Mouse (Mus musculus): ENCODE data around the gene Sos1. TPM values are rescaled to one million over a fixed set of nuclear protein-coding genes. Genes with fewer than 3 reads are reported as not detected.

Gene Sos1
- polyA plus RNA-seq, 1 experiment from 2014 or later: 10.0 TPM

DNA sequence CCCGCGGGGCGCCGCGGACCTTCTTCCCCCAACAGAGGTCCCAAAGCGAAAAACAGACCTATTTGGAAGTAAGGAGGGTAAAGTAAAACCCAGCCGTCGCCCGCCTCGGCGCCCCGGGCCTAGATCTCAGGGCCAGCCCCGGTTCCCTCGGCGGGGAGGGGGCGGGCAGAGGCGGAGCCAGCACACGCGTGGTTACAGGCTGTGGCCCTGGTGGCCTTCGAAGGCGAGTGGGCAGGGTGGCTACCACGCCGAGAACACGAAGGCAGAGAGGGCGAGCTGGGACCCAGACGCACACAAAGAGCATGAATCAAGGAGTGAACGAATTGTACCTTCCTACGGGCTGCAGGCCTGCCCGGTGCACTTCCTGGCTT is 106.5 kb downstream of the Sos1 start:
- ATAC-seq (ENCODE audit: insufficient read depth, low FRiP score, low TSS enrichment) (peak; percentile 84), DNase-seq (ENCODE audit: low spot score) (peak; percentile 70)
- no peaks in the 10 kb centered on the region for H3K36me3 ChIP-seq (ENCODE audit: control insufficient read depth, insufficient read depth, low read length)
- H3K4me2 ChIP-seq (ENCODE audit: low read depth): peak overlapping the region; percentile 68
- H3K4me3 ChIP-seq (ENCODE audit: low read depth, low read length): peak overlapping the region; percentile 37
- peak overlapping the region; percentile 77 for H3K9ac ChIP-seq (ENCODE audit: low read length)
- H3K27me3 ChIP-seq (ENCODE audit: control insufficient read depth, insufficient read depth, low read length): no peaks in the 10 kb centered on the region
- 18% methylated on average over 29 of the region's 29 CpGs for WGBS
- no peak overlapping the region for H3K27ac ChIP-seq (ENCODE audit: low read depth, low read length)
- H3K4me1 ChIP-seq (ENCODE audit: control insufficient read depth, insufficient read depth, low read length): no peaks in the 10 kb centered on the region; the same call in 1 of the 2 replicates
- no peaks in the 10 kb centered on the region for H3K9me3 ChIP-seq (ENCODE audit: control insufficient read depth, low read length)

DNA sequence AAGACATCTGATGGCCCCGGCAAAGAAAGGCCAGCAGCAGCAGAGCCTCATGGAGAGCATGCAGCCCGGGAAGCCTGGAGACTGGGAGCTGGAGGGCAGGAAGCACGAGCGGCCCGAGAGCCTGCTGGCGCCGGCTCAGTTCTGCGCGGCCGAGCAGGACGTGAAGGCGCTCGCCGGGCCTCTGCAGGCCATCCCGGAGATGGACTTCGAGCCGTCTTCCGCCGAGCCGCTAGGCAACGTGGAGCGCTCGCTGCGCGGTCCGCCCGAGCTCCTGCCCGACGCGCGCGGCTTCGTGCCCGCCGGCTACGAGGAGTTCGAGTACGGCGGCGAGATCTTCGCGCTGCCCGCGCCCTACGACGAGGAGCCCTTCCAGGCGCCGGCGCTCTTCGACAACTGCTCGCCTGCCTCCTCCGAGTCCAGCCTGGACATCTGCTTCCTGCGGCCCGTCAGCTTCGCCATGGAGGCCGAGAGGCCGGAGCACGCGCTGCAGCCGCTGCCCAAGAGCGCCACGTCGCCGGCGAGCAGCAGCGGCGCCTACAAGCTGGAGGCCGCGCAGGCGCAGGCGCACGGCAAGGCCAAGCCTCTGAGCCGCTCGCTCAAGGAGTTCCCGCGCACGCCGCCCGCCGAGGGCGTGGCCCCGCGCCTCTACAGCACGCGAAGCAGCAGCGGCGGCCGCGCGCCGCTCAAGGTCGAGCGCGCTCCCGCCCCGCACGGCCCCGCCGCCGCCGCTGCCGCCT is 107.1 kb downstream of the Sos1 start, which contains the start of gene Gm10190:
Gene Gm10190 (minus strand): TSS at position 553 of the 737 bp plus-strand sequence.
- Histone ChIP-seq H3K9me3 (ENCODE audit: control insufficient read depth, low read length) (no peaks in the 10 kb centered on the region), H3K4me1 (ENCODE audit: control insufficient read depth, insufficient read depth, low read length) (no peaks in the 10 kb centered on the region; the same call in 1 of the 2 replicates), H3K27me3 (ENCODE audit: control insufficient read depth, insufficient read depth, low read length) (no peaks in the 10 kb centered on the region), H3K27ac (ENCODE audit: low read depth, low read length) (no peak within 1 kb of the TSS), H3K9ac (ENCODE audit: low read length) (peak within 1 kb of the TSS; percentile 77), H3K36me3 (ENCODE audit: control insufficient read depth, insufficient read depth, low read length) (no peaks in the 10 kb centered on the region), H3K4me2 (ENCODE audit: low read depth) (peak within 1 kb of the TSS; percentile 68), H3K4me3 (ENCODE audit: low read depth, low read length) (peak within 1 kb of the TSS; percentile 37)
- ATAC-seq (ENCODE audit: insufficient read depth, low FRiP score, low TSS enrichment): peak; percentile 96
- DNase-seq (ENCODE audit: low spot score): peak; percentile 94
- 5% methylated on average over 95 of the region's 102 CpGs for WGBS

GRCm38 (mm10) chr17:80368606-80369005 is 111.6 kb downstream of the Sos1 start:
- Histone ChIP-seq H3K27me3 (ENCODE audit: control insufficient read depth, insufficient read depth, low read length) (no peaks in the 10 kb centered on the region), H3K36me3 (ENCODE audit: control insufficient read depth, insufficient read depth, low read length) (no peaks in the 10 kb centered on the region), H3K4me2 (ENCODE audit: low read depth) (no peak overlapping the region), H3K9me3 (ENCODE audit: control insufficient read depth, low read length) (no peaks in the 10 kb centered on the region), H3K9ac (ENCODE audit: low read length) (no peak overlapping the region), H3K27ac (ENCODE audit: low read depth, low read length) (no peak overlapping the region), H3K4me1 (ENCODE audit: control insufficient read depth, insufficient read depth, low read length) (no peaks in the 10 kb centered on the region; the same call in 1 of the 2 replicates), H3K4me3 (ENCODE audit: low read depth, low read length) (no peak overlapping the region)
- 82% methylated on average over 9 of the region's 9 CpGs for WGBS
- ATAC-seq (ENCODE audit: insufficient read depth, low FRiP score, low TSS enrichment): no peak
- DNase-seq (ENCODE audit: low spot score): no peak

DNA sequence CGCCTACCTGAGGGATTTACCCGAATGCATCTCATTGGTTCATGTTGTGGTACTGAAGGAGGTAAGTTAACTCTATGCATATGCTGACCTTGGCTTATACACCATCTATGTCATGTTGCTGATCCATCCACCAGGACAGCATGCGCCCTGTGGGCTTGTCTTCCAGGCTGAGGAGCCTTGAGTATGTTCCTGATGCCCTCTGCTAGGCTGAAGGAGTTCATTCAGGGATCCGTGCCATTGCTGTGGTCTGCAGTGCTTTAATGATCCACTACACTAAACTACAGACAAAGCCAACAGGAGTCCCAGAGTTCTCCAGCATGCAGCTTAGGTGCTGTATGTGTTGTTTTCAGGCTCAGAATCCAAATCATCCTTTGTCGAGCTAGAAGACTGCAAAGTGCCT is 113.0 kb downstream of the Sos1 start:
- Histone ChIP-seq H3K9me3 (ENCODE audit: control insufficient read depth, low read length) (no peaks in the 10 kb centered on the region), H3K9ac (ENCODE audit: low read length) (no peak overlapping the region), H3K36me3 (ENCODE audit: control insufficient read depth, insufficient read depth, low read length) (no peaks in the 10 kb centered on the region), H3K4me2 (ENCODE audit: low read depth) (no peak overlapping the region), H3K27me3 (ENCODE audit: control insufficient read depth, insufficient read depth, low read length) (no peaks in the 10 kb centered on the region), H3K27ac (ENCODE audit: low read depth, low read length) (no peak overlapping the region), H3K4me3 (ENCODE audit: low read depth, low read length) (no peak overlapping the region), H3K4me1 (ENCODE audit: control insufficient read depth, insufficient read depth, low read length) (no peaks in the 10 kb centered on the region)
- no peak for ATAC-seq (ENCODE audit: insufficient read depth, low FRiP score, low TSS enrichment)
- 88% methylated on average over 5 of the region's 5 CpGs for WGBS
- no peak for DNase-seq (ENCODE audit: low spot score)

DNA sequence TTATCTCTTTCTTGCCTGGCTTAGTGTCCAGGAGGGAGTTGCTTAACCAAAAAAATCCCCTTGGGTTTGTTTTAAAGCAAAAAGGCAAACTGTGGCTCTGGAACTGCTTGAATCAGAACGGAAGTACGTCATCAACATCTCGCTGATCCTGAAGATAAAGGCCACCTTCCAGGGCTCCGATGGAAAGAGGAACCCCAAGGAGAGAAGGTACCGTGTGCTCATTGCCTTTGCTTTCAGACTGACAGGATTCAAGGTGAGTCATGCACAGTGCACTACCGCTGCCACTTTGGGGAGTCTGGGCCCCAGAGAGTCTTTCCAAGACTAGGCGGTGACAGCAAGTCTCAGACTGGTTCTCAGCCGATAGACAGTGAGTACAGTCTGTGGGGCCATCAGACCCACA is 120.0 kb downstream of the Sos1 start:
- Histone ChIP-seq H3K9ac (ENCODE audit: low read length) (no peak overlapping the region), H3K27ac (ENCODE audit: low read depth, low read length) (no peak overlapping the region), H3K4me2 (ENCODE audit: low read depth) (no peak overlapping the region), H3K4me1 (ENCODE audit: control insufficient read depth, insufficient read depth, low read length) (no peaks in the 10 kb centered on the region), H3K36me3 (ENCODE audit: control insufficient read depth, insufficient read depth, low read length) (no peaks in the 10 kb centered on the region), H3K9me3 (ENCODE audit: control insufficient read depth, low read length) (no peaks in the 10 kb centered on the region), H3K4me3 (ENCODE audit: low read depth, low read length) (no peak overlapping the region), H3K27me3 (ENCODE audit: control insufficient read depth, insufficient read depth, low read length) (no peaks in the 10 kb centered on the region)
- ATAC-seq (ENCODE audit: insufficient read depth, low FRiP score, low TSS enrichment) (no peak), DNase-seq (ENCODE audit: low spot score) (no peak)
- WGBS: 91% methylated on average over 8 of the region's 8 CpGs

- Histone ChIP-seq H3K9ac (ENCODE audit: low read length) (no peak overlapping the region), H3K27me3 (ENCODE audit: control insufficient read depth, insufficient read depth, low read length) (no peaks in the 10 kb centered on the region), H3K27ac (ENCODE audit: low read depth, low read length) (no peak overlapping the region), H3K36me3 (ENCODE audit: control insufficient read depth, insufficient read depth, low read length) (no peaks in the 10 kb centered on the region), H3K4me1 (ENCODE audit: control insufficient read depth, insufficient read depth, low read length) (no peaks in the 10 kb centered on the region), H3K4me3 (ENCODE audit: low read depth, low read length) (no peak overlapping the region), H3K4me2 (ENCODE audit: low read depth) (no peak overlapping the region), H3K9me3 (ENCODE audit: control insufficient read depth, low read length) (no peaks in the 10 kb centered on the region)
- no peak for ATAC-seq (ENCODE audit: insufficient read depth, low FRiP score, low TSS enrichment)
- 56% methylated on average over 6 of the region's 6 CpGs for WGBS
- DNase-seq (ENCODE audit: low spot score): no peak
These were observed 133.0 kb downstream of the Sos1 start for GRCm38 (mm10) chr17:80347234-80347633.

- 23% methylated on average over 11 of the region's 11 CpGs for WGBS
- H3K27ac ChIP-seq (ENCODE audit: low read depth, low read length): no peak overlapping the region
- no peaks in the 10 kb centered on the region for H3K4me1 ChIP-seq (ENCODE audit: control insufficient read depth, insufficient read depth, low read length)
- H3K27me3 ChIP-seq (ENCODE audit: control insufficient read depth, insufficient read depth, low read length): no peaks in the 10 kb centered on the region
- H3K9me3 ChIP-seq (ENCODE audit: control insufficient read depth, low read length): no peaks in the 10 kb centered on the region
- H3K9ac ChIP-seq (ENCODE audit: low read length): no peak overlapping the region
- H3K4me2 ChIP-seq (ENCODE audit: low read depth): no peak overlapping the region
- no peak overlapping the region for H3K4me3 ChIP-seq (ENCODE audit: low read depth, low read length)
- ATAC-seq (ENCODE audit: insufficient read depth, low FRiP score, low TSS enrichment): no peak
- no peaks in the 10 kb centered on the region for H3K36me3 ChIP-seq (ENCODE audit: control insufficient read depth, insufficient read depth, low read length)
- DNase-seq (ENCODE audit: low spot score): no peak
These were observed 133.6 kb downstream of the Sos1 start for GRCm38 (mm10) chr17:80346591-80347125.

DNA sequence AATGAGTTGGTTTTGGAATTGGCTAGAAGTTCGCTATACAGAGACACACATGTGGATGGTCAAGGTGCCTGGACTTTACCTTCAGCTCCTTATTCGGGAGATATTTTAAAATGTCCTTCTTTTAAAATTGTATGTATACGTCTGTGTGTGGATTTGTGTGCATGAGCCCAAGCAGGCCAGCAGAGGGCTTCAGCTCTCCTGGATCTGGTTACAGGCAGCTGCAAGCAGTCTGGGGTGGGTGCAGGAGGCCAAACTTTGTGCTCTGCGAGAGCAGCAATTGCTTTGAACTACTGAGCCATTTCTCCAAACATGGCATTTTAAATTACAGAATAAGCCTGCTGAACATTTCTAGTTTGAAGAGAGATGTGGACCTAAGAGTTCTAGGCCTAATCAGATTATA is 135.0 kb downstream of the Sos1 start:
- H3K4me1 ChIP-seq (ENCODE audit: control insufficient read depth, insufficient read depth, low read length): no peaks in the 10 kb centered on the region
- DNase-seq (ENCODE audit: low spot score) (no peak), ATAC-seq (ENCODE audit: insufficient read depth, low FRiP score, low TSS enrichment) (no peak)
- no peak overlapping the region for H3K27ac ChIP-seq (ENCODE audit: low read depth, low read length)
- 83% methylated on average over 4 of the region's 4 CpGs for WGBS
- H3K27me3 ChIP-seq (ENCODE audit: control insufficient read depth, insufficient read depth, low read length): no peaks in the 10 kb centered on the region
- no peak overlapping the region for H3K4me3 ChIP-seq (ENCODE audit: low read depth, low read length)
- no peaks in the 10 kb centered on the region for H3K36me3 ChIP-seq (ENCODE audit: control insufficient read depth, insufficient read depth, low read length)
- no peaks in the 10 kb centered on the region for H3K9me3 ChIP-seq (ENCODE audit: control insufficient read depth, low read length)
- H3K9ac ChIP-seq (ENCODE audit: low read length): no peak overlapping the region
- no peak overlapping the region for H3K4me2 ChIP-seq (ENCODE audit: low read depth)

All from neural tube, embryonic 11.5 days (tissue).